Mouse (Mus musculus) adrenal gland, postnatal 25 days (tissue): ENCODE data around the gene Dlgap1. TPM values are rescaled to one million over a fixed set of nuclear protein-coding genes. Genes with fewer than 3 reads are reported as not detected.
A peak's percentile ranks its signal among the peaks of the same experiment; 100 is the strongest.

Source experiments
- DNase-seq: peaks from one replicate; pipeline ENCODE4 v3.0.0; 2021; ENCODE audit warnings: mixed read lengths
- total RNA-seq: library from RNA; stranded (reverse); gene quantifications from 2 replicates; pipeline ENCODE4 v1.2.3, GENCODE M21; 2021

Dlgap1 gene
- total RNA-seq, 1 experiment from 2014 or later = 55.1 TPM

GRCm38 (mm10) chr17:70341230-70341629 is 372.4 kb downstream of the Dlgap1 start:
- DNase-seq = no peak

- no peak for DNase-seq
Measured at GRCm38 (mm10) chr17:70341920-70342319, 373.0 kb downstream of the Dlgap1 start.

GRCm38 (mm10) chr17:70347403-70347802 is 378.5 kb downstream of the Dlgap1 start:
- no peak for DNase-seq

GRCm38 (mm10) chr17:70363561-70363960 is 394.7 kb downstream of the Dlgap1 start:
- no peak for DNase-seq

- no peak for DNase-seq
Measured at GRCm38 (mm10) chr17:70363971-70364370, 395.1 kb downstream of the Dlgap1 start.

GRCm38 (mm10) chr17:70369124-70369523 is 400.3 kb downstream of the Dlgap1 start:
- no peak for DNase-seq

- peak; percentile 11 for DNase-seq
Measured at GRCm38 (mm10) chr17:70377020-70377419, 408.1 kb downstream of the Dlgap1 start.

- no peak for DNase-seq
Measured at GRCm38 (mm10) chr17:70388447-70388846, 419.6 kb downstream of the Dlgap1 start.

GRCm38 (mm10) chr17:70397220-70397619 is 428.3 kb downstream of the Dlgap1 start:
- DNase-seq = peak; percentile 50

GRCm38 (mm10) chr17:70397708-70398107 is 428.8 kb downstream of the Dlgap1 start:
- DNase-seq = no peak

GRCm38 (mm10) chr17:70401909-70402308 is 433.0 kb downstream of the Dlgap1 start:
- no peak for DNase-seq

GRCm38 (mm10) chr17:70403750-70404149 is 434.9 kb downstream of the Dlgap1 start:
- no peak for DNase-seq

- no peak for DNase-seq
Measured at GRCm38 (mm10) chr17:70414202-70414601, 445.3 kb downstream of the Dlgap1 start.

GRCm38 (mm10) chr17:70427866-70428265 is 459.0 kb downstream of the Dlgap1 start:
- DNase-seq = no peak

GRCm38 (mm10) chr17:70429746-70430451 is 461.0 kb downstream of the Dlgap1 start:
- DNase-seq = peak; percentile 73

- peak; percentile 30 for DNase-seq
Measured at GRCm38 (mm10) chr17:70430452-70430787, 461.5 kb downstream of the Dlgap1 start.

- no peak for DNase-seq
Measured at GRCm38 (mm10) chr17:70432834-70433233, 464.0 kb downstream of the Dlgap1 start.

- DNase-seq = no peak
Measured at GRCm38 (mm10) chr17:70434549-70434948, 465.7 kb downstream of the Dlgap1 start.

- no peak for DNase-seq
Measured at GRCm38 (mm10) chr17:70435612-70436011, 466.7 kb downstream of the Dlgap1 start.

GRCm38 (mm10) chr17:70437229-70437628 is 468.4 kb downstream of the Dlgap1 start:
- no peak for DNase-seq

GRCm38 (mm10) chr17:70442976-70443375 is 474.1 kb downstream of the Dlgap1 start:
- DNase-seq = no peak

GRCm38 (mm10) chr17:70446451-70446850 is 477.6 kb downstream of the Dlgap1 start:
- no peak for DNase-seq

- DNase-seq = no peak
Measured at GRCm38 (mm10) chr17:70455036-70455435, 486.2 kb downstream of the Dlgap1 start.

- no peak for DNase-seq
Measured at GRCm38 (mm10) chr17:70457103-70457502, 488.2 kb downstream of the Dlgap1 start.

GRCm38 (mm10) chr17:70462231-70462630 is 493.4 kb downstream of the Dlgap1 start:
- DNase-seq = no peak
